Mouse (Mus musculus) left cerebral cortex, adult 2 months (tissue): ENCODE measurements at regions not wholly inside any gene's neighbourhood (a gene's known extent, or its start where the extent isn't known, plus 50 kb on each side); places are given as distances from the start of the nearest gene placed in this dataset.

Source experiments
- DNase-seq, 2 experiments: peaks; one replicate each; pipeline ENCODE4 v3.0.0; 2021 to 2022; ENCODE audit warnings: low spot score in 2 of 2, mixed read lengths in 1 of 2; ENCODE audit errors: extremely low spot score in 1 of 2
- H3K27ac ChIP-seq: fragments of 200-600 bp; 2 replicates; pipeline ENCODE4 v1.8.1; 2022
- H3K4me3 ChIP-seq: fragments of 200-600 bp; 2 replicates; pipeline ENCODE4 v1.8.1; 2022
- CTCF ChIP-seq: fragments of 200-600 bp; IDR thresholded peaks from 2 replicates; pipeline ENCODE4 v1.8.1; 2022; ENCODE audit warnings: antibody characterized with exemption, mild to moderate bottlenecking, moderate library complexity
- intact Hi-C: fragments of 180-260 bp; cut with DNase I; formaldehyde crosslinking; loops from one replicate; pipeline ENCODE4 v1.15.1; 2025

GRCm38 (mm10) chr10:51792030-51792429 lies 114.5 kb downstream of the Rfx6 start:
- no peak overlapping the region for H3K4me3 ChIP-seq
- no peak for DNase-seq
- intact Hi-C loops, result loop anchor here (2.0 to 10.0 kb wide), 3 partner anchors 281 to 623 kb away; partner anchors contain the start of gene Nus1
- peak; percentile 65 for TF ChIP-seq CTCF
- H3K27ac ChIP-seq, result no peak overlapping the region

DNA sequence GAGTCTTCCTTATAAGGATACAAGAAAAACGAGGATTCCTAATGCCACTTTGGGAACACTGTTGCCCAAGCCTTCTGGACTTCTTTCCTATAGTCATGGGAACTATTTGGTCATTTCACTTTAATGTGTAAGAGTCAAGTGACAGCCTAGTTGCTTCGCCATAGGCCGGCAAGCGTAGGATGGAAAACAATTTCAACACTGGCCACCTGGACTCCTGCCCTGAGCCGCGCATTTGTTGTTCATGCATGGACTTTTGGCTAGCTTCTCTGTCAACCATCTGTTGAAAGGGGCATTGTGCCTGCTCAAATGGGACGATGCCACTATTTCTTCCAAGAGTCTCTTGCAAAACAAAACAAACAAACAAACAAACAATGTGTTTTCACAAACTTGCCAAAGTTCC lies 116.3 kb downstream of the Rfx6 start:
- Histone ChIP-seq H3K4me3 (no peak overlapping the region), H3K27ac (no peak overlapping the region)
- no peak for TF ChIP-seq CTCF
- no peak for DNase-seq
- intact Hi-C loops, result loop anchor here (2.0 to 10.0 kb wide), 3 partner anchors 279 to 621 kb away; partner anchors contain the start of gene Nus1

DNA sequence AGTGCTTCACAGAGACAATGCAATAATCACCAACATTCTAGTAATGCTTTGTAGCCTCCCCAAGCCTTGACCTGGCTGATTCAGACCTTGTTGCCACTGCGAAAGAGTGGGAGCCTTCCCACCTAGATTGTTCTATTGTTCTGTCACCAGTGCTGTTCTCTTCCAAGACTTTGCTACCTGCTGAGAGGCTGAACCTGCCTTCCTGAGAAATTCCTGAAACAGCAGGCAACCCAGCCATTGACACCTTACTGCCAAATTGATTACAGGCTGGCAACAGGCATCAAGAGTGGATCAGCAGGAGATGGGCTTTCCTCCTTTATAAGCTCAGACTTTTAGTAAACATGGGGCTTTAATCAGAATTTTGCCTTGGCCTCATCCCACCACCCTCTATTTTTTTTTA lies 139.1 kb downstream of the Rfx6 start:
- Histone ChIP-seq H3K27ac (no peak overlapping the region), H3K4me3 (no peak overlapping the region)
- intact Hi-C loops, result no loop called here
- no peak for DNase-seq
- TF ChIP-seq CTCF, result no peak

DNA sequence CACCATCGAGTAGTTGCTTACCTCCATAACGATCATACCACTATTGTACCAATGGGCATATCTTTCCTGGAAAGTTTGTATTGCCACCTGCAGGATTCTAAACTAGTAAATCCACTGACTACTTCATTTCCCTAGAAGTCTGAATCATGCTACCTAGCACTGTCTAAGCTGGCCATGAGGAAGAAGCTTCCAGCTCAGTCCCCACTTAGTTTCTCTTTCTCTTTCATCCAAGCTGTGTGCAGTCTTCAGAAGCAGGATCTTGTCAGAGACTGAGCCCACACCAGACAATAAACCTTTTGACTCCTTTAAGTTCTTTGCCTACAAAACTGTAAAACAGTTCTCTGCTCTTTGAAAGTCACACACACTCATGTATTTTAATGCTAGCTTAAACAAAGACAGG lies 146.3 kb downstream of the Rfx6 start:
- Histone ChIP-seq H3K4me3 (no peak overlapping the region), H3K27ac (no peak overlapping the region)
- no peak for DNase-seq
- intact Hi-C loops, result no loop called here
- no peak for TF ChIP-seq CTCF

- no peak overlapping the region for H3K27ac ChIP-seq
- no peak for TF ChIP-seq CTCF
- no peak for DNase-seq
- no peak overlapping the region for H3K4me3 ChIP-seq
- intact Hi-C loops, result no loop called here
Observed at GRCm38 (mm10) chr10:51826431-51826964, 148.9 kb downstream of the Rfx6 start.

GRCm38 (mm10) chr10:51832459-51832858 lies 154.9 kb downstream of the Rfx6 start:
- Histone ChIP-seq H3K27ac (no peak overlapping the region), H3K4me3 (no peak overlapping the region)
- TF ChIP-seq CTCF, result no peak
- intact Hi-C loops, result no loop called here
- no peak for DNase-seq

DNA sequence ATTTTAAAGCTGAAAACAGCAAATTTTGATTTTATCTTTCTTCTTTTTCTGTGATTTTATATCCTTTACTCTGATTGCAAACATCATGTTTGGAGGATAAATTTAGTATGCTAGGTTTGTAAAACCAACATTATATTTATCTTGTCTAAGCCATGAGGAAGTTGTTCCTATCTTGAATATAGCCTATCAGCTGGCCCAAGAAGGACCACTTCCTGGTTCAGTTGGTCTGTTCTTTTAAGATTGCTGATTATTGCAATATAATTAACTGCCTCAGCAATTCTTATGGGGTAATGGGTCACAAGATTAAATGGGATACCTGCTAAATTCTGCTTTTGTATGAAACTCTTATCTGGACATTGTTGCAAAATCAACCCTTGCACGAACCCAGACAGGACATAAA lies 165.5 kb downstream of the Rfx6 start:
- no peak overlapping the region for H3K4me3 ChIP-seq
- DNase-seq, result no peak
- intact Hi-C loops, result no loop called here
- no peak overlapping the region for H3K27ac ChIP-seq
- TF ChIP-seq CTCF, result no peak

DNA sequence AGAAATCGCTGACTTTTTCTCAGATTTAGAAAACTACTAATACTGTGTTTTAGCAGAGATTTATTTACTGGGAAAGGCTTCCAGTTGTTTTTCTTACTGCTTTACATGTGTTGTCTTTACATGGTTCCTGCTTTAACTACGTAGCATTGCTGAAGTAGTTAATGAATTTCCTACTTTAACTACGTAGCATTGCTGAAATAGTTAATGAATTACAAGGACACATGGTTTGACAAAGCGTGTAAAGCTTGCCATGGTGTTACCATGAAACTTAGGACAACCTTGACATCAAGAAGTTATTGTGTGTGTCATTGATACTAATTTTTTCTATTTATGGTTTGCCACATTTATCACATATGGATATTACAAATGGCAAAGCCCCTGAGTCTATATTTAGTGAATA lies 168.7 kb downstream of the Rfx6 start:
- no peak for TF ChIP-seq CTCF
- DNase-seq, result no peak
- intact Hi-C loops, result no loop called here
- H3K4me3 ChIP-seq, result no peak overlapping the region
- no peak overlapping the region for H3K27ac ChIP-seq

GRCm38 (mm10) chr10:51869409-51869808 lies 152.9 kb upstream of the Vgll2 start:
- Histone ChIP-seq H3K27ac (no peak overlapping the region), H3K4me3 (no peak overlapping the region)
- DNase-seq, result no peak
- intact Hi-C loops, result no loop called here
- TF ChIP-seq CTCF, result no peak

DNA sequence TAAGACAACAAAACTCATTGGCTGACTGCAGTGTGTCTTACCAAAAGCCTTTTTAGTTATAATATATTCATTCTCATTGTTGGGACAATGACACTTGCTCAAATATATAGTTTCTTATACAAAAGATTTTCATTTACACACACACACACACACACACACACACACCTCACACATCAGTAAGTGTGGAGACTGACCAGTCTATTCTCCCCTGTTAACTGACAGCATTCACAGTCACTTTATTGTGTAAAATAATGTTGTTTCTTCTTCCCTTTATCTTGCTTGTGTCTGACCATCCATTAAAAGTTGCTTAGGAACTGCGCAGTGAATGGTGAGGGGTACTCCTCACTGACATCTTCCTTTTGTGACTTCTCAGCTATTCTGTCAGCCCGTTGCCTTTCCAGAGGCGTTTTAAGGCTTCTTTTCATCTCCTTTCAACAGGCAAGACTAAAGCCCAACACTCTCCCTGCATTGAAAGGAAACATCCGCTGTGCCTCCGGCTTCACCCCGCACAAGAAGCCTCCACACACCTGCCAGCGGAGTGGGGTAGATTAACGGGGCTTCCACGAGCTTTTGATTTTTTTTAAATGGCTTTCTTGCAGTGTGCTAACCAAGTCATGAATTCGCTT lies 111.1 kb upstream of the Vgll2 start:
- intact Hi-C loops, result no loop called here
- no peak overlapping the region for H3K4me3 ChIP-seq
- TF ChIP-seq CTCF, result no peak

DNA sequence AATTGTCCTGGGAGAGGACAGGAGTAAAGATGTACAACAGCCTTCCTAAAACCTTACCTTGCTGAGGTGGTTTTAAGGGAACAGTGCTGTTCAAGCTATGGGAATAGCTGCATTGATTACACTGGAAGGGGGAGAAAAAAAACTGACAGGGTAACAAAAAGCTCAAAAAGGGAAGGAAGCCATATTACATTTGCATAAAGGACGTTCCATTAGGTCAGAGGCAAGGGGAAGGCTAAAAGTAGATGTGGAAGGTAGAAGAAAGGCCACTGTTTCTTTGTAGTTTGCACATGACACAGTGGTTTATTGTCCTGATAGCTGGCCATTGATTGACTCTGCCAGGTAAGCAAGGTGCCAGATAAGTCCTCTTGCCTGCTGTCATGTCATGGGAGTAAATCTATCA lies 110.2 kb upstream of the Vgll2 start:
- intact Hi-C loops, result no loop called here
- no peak for TF ChIP-seq CTCF
- Histone ChIP-seq H3K4me3 (no peak overlapping the region), H3K27ac (no peak overlapping the region)
- DNase-seq, result no peak

More for the DNA sequence above, 111.1 kb upstream of the Vgll2 start:
- DNase-seq, result no peak
- no peak overlapping the region for H3K27ac ChIP-seq

DNA sequence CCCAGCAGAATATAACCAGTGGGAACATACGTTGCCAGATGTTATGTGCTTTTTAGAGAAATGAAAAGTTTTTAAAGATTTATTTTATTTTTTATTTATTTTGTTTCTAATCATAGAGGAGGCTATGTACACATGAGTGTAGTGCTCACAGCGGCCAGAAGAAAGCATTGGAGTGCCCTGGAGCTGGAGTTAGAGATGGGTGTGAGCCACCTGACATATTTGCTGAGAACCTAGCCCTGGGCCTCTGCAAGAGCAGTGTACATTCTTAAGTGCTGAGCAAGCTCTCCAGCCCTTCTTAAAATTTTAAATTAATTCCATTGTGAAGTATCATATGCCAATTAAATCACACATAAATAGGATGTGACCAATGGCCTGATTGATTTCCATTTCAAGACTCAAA lies 95.7 kb upstream of the Vgll2 start:
- Histone ChIP-seq H3K4me3 (no peak overlapping the region), H3K27ac (no peak overlapping the region)
- no peak for TF ChIP-seq CTCF
- DNase-seq, result no peak
- intact Hi-C loops, result no loop called here

DNA sequence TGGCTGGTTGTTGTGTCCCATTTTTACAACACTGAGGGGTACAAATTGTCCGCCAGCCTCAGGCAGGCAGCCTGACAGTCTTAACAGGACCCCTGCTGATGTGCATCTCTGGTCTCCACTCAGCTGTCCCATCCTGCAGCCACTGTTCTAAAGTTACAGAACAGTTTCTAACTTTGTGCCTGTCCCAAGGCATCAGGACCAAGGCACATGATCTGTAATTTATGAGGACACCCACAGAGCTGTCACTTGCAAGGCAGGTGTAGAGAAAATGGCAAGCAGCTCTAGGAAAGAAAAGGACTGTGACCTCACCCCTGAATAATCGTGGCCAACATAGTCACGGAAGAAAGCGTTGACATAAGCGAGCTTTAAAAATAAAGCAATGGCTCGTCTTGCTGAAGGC lies 93.0 kb upstream of the Vgll2 start:
- no peak for DNase-seq
- intact Hi-C loops, result no loop called here
- TF ChIP-seq CTCF, result no peak
- no peak overlapping the region for H3K4me3 ChIP-seq
- H3K27ac ChIP-seq, result no peak overlapping the region
